Mouse (Mus musculus): ENCODE data around the gene Svep1. TPM values are rescaled to one million over a fixed set of nuclear protein-coding genes. Genes with fewer than 3 reads are reported as not detected.
A peak's percentile ranks its signal among the peaks of the same experiment; 100 is the strongest.

The Svep1 gene
- not detected for polyA plus RNA-seq (2017; shearing (Covaris generic))

DNA sequence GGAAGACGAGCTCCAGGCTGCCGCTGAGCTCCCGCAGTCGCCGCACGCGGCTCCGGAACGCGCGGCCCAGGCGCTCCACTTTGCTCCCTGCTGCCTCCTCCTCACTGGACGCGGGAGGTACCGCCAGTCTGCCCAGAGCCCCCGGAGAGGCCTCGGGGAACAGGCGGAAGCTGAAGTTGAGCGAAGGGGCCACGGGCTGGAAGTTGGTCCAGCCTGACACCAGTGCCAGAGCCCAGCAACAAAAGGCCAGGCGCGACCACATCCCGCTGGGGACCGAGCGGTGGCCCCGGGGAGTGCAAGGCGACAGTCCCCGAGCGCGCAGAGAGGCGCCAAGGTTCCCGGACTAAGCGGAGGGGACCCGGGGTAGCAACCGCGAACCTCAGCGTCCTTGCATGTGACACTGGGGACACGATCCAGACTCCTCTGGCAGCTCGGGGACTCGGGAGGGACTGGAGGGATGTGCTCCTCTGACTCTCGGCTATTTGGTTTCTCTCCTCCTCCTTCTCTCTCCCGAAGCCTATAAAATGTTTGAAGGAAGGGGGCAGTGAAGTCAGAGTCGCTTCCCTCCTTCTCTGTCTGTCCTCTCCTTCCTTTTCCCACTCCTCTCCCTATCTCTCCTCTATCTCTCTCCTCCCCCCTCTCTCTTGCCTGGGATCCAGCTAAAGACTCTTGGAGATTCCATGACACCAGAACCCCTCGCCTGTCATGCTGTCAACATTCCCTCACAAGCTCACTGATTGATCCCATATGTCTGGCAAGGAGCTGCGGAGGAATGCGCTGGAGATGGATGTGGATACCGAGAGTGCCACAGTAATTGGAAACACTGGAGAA is at the start of gene Svep1:
Gene Svep1 (minus strand): TSS at position 745 of the 831 bp plus-strand sequence.
- no peak for ATAC-seq

GRCm38 (mm10) chr4:58253410-58253809 is 46.8 kb upstream of the Svep1 start:
- ATAC-seq, result peak; percentile 49

DNA sequence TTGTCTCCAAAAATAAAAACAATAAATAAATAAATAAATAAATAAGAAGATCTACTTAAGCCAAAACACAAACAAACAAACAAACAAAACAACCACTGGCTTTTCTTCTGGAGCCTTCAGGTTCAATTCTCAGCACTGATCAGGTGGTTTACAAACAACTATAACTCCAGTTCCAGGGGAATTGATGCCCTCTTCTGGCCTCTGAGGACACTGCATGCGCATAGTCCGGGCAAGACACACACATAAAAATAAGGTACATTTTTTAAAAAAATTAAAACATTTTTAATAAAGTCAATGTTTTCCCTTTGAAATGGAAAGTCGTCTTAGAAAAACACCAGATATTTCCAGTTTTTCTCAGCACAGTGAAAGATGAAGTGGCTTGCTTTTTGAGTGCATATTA is 45.7 kb upstream of the Svep1 start:
- ATAC-seq, result no peak

DNA sequence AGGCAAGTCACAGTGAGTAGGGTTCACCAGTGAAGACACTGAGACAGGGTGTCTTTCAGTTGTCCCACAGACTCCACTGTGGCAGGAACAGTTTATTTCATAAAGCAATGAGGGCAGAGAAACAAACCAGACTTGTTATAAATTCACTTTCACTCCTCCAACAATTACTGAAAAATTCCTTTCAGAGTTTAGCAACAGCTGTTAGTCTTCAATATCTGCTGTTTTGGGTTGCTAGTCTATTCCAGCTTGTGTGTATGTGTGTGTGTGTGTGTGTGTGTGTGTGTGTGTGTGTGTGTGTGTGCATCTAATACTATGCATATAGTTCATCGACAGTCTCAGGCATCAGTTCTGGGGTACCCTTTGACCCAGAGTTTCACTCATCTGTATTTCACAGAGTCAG is 38.9 kb upstream of the Svep1 start:
- ATAC-seq, result no peak

- no peak for ATAC-seq
Measured at GRCm38 (mm10) chr4:58240416-58240815, 33.8 kb upstream of the Svep1 start.

DNA sequence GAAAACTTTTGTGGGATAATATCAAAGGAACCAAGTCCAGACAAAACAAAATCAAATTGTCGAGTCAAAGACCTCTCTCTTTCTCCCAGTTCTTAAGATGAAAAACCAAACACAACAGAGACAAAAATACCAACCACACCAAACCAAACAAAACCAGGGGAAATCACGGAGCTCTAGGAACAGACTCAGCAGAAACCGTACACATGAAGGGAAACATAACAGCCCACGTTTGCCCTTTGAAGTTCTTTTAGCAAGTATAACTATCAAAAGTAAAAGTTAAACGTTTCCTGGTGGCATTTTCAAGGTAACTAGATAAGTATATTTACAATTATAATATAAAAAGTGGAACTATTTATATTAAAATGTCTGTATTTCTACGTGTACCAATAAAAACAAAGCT is 29.2 kb upstream of the Svep1 start:
- peak; percentile 52 for ATAC-seq

DNA sequence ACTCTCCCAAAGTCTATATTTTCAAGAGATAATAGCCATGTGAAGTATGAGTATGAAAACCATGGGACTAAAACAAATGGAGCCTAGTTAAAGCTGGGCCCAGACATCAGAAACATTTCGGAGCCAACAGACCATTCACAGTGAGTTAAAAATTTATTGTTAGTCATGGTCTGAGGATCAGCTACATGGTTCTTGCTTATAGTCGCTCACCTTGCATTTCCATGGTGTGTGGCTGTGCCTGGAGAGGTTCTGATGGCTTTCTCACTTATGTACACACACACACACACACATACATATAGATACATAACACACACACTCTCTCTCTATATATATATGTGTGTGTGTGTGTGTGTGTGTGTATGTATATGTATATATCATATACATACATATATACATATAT is 16.8 kb upstream of the Svep1 start:
- ATAC-seq, result no peak

DNA sequence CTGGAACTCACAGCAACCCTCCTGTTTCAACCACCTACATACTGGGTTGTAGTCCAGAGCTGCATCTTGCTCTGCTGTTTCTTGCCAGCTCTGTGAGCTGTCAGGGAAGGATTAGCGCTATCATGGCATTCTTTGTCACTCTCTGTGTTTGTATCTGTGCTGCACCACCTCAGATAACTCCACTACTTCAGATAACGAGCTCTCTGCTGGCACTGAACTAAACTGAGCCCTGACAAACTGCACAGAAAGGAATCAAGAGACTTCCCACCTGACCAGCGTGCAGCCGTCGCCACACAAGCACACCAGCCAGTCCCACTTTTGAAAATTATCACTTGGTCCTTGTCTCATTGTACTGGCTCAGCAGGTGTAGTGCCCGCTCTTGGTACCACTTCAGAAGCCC is 4.7 kb upstream of the Svep1 start:
- ATAC-seq, result no peak

DNA sequence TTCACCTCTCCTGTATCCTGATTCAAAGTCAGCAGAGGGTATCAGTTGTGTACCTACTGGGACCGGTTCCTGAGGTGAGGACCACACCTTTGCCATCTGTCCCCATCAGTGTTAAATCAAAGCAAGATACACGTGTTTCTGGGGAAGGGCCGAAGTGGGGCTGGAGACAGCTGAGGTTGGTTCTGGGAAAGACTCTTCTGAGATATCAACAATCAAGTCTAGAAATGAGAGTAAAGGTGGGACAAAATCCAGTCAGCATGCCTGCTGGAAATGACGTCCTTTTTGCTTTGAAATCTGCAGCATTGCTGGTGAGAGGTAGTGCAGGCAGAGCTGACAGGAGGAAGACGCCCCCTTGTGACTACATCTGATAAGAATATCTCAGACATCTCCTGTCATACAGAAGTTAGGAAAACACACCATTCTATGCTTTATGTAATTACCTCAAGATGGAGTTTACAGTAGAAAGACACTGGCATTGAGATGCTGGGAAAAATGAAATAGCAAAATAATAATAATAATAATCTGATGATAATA is 4.0 kb upstream of the Svep1 start:
- ATAC-seq, result no peak

- no peak for ATAC-seq
Measured at GRCm38 (mm10) chr4:58205750-58206114, 927 bp downstream of the Svep1 start.

GRCm38 (mm10) chr4:58201703-58202102 is 5.0 kb downstream of the Svep1 start:
- ATAC-seq, result no peak

DNA sequence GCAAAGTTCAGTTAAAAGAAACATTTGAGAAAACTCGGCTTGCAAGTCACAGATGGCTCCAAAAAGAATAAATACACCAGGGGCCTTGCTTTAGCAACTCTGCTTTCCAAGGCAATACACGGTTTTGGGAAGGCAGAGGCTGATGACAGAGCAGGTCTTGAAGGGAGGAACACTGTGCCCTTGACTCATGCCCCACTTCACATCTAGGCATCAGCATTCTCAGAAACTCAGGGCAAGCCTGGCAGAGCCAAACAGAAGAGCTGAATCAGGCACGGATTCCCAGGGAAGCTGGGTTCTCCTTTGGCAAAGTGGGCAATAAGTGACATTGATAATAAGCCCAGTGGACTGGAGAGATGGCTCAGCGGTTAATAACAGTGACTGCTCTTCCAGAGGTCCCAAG is 5.8 kb downstream of the Svep1 start:
- no peak for ATAC-seq

DNA sequence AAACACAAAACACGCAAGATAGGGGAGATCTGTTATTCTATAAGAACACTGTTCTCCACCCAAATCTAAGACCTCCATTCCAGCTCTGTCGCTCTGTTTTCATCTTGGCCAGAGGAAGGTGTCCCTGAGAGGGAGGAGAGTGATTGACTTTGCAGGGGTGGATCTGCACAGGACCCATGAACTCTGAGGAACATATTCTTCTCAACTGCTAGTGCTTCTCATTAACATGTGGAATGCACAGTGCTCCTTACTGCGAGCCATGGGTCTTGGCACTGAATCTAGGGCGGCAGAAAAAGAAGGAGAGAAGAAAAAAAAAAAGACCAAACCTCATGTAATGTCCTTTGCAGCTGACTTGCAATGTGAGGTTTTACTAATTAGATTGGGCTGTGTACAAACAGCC is 9.4 kb downstream of the Svep1 start:
- no peak for ATAC-seq

DNA sequence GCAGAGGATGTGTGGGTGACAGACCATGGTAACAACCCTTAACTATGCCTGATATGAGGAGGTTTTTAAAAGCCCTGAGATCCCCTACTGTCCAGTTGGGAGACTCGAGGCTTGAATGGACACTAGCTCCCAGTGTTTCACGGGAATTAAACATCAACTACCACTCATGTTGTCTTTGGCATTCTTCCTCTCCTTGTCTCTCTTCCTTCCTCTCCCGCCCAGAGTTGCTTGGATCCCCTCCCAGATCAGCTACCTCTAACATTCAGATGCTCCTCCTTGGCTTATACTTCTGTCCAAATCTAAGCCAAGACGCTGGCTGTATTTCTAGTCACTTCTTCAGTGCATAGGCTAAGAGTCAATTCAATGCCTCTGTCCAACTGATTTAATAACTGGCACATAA is 9.9 kb downstream of the Svep1 start:
- ATAC-seq, result no peak

DNA sequence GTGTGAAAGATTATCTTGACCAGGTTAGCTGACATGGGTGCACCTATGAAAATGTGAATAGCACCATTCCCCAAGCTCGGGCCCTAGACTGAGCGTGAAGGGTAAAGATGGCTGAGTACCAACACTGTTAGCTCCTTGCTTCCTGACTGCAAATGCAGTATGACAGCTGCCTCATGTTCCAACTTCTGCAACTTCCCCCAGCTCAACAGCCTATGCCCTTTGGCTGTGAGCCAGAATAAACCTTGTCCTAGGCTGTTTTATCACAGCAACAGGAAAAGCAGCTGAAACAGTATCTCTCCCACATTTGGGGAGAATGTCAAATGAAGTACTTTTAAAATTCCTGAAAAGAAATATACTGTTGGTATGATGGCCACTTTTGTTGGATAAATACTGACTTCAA is 10.7 kb downstream of the Svep1 start:
- ATAC-seq, result no peak

DNA sequence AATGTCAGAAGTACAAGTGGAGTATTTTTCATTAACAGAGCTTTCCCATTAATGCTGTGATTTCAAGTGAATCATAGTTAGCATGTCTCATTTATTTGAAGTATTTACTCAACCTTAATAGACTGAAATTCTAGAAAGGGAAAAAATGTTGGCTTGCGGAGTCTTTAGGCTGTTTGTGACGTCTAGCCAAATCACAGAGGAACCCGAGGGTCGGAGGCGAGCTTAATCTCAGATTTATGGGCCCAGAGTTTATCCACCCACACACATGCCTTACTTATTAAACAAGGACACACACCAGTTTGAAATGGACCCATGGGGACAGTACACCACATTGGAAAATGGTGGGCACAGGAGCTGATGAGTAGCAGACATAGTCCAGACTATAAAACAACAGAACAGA is 17.4 kb downstream of the Svep1 start:
- ATAC-seq, result no peak

DNA sequence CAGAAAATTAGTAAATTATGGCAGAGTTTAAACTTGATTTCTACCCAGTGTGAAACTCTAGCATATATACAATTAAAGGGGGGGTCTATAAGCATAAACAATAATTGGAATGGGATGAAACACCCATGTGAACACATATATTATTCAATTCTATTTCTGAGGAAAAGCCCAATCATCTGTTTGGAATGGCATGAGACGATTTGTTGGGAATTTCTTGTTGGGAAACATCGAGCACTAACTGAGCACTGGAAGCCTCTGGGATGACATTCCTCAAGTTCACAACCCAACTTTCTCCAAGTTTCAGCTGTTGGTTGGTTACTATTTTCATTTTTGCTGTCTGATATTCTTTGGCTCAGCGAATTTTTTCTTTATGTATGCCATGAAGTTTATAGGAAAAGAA is 21.3 kb downstream of the Svep1 start:
- no peak for ATAC-seq

DNA sequence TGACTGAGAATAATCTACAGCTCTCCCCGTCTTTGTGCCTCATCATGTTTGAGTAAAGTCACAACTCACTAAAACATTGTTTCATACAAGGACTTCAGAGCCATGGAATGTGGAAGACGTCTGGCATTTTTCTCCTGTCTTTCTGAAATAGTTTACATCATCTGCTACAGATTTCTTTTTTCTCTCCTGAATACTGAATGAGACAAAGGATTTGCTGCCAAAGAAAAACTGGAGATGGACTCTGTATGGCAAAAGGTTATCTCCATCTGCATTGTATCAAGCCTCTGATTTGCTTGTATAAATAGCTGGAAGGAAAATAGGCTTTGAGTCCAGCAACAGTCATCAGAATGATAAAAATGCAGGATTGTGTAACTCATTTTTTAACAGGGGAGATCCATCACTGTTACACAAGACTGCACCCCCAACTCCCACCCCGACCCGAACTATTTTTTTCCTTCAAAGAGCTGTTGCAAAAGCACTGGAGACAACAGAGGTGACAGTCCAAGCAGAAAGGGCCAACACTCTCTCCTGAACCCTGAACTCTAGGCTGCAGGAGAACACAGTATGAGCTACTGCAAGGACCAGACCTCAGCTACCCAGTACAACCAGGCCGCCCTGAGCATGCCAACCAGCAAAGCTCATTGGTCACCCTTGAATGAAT is 21.8 kb downstream of the Svep1 start:
- ATAC-seq, result no peak

GRCm38 (mm10) chr4:58183897-58184296 is 22.8 kb downstream of the Svep1 start:
- ATAC-seq, result no peak

DNA sequence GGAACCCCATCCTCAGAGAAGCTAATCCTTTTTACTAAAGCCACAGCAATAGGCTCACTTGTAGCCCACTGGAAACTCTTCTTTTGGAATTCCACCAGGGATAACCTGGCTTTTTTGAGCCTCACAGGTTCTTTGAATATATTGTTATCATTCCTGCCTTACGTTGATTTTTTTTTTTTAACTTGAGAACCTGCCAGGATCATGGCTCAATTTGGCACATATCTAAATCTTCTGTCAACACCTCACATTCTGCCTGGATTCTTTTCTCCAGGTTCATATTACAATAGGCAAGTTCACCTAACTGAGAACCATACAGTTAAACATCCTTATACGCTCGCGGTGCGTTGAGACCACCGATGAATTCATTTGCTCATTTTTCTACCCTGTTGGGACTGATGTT is 28.2 kb downstream of the Svep1 start:
- no peak for ATAC-seq

- ATAC-seq, result no peak
Measured at GRCm38 (mm10) chr4:58177256-58177655, 29.4 kb downstream of the Svep1 start.

DNA sequence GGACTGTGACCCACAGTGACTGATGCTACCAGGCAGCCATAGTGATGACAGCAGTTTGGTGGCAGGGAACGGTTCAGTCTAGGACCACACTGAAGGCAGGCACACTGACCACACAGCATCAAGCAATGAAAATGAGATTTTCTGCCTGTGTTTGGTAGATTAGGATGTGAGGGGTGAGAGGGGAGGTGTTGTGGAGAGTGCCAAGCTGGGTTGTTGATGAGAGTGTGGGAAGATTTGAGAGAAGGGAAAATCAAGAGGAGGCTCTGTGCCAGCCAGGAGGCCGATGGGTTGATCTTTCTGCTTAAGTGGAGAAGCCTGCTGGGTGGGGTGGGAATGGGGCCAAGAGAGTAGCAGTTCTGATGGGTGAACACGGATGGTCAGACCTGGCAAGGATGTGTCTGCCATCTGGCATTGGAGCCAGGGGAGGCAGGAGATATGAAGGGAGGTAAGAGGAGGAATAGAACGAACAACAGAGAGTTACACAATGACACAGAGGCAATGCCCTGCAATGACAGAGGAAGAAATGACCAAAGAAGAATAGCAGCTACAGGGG is 32.1 kb downstream of the Svep1 start:
- no peak for ATAC-seq

DNA sequence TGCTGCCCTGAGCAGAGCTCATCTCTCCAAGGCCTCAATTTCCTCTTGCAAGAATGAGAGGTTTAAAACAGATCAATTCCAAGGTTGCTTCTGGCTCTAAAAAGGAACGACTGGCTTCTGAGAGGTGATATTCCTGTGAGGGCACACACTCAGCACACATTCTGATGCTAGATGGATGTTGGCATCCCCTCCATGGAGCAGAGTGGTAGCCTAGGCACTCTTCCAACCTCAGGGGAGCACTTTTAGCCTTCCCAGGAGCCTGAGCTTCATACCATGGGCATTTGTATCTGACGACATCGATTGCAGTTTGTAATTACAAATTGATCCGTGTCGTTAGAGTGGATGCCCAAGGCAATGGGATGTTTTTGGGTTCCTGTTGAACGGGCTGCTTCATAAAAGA is 33.3 kb downstream of the Svep1 start:
- no peak for ATAC-seq

- ATAC-seq, result no peak
Measured at GRCm38 (mm10) chr4:58170430-58170829, 36.2 kb downstream of the Svep1 start.

Data from activated CD4-positive, CD25-positive, alpha-beta regulatory T cell, adult 4 months (primary cell).